Mouse (Mus musculus) natural killer cell, adult 2 months (primary cell): ENCODE measurements around the gene Tbxa2r.

Experiments used
- DNase-seq, 2 experiments: peaks; one replicate each; pipeline ENCODE4 v3.0.0; 2022; ENCODE audit warnings: low spot score in 2 of 2

Tbxa2r gene

GRCm38 (mm10) chr10:81344421-81345161 lies 16.1 kb downstream of the Tbxa2r start:
- DNase-seq, result peak; percentile 21 to 47

DNA sequence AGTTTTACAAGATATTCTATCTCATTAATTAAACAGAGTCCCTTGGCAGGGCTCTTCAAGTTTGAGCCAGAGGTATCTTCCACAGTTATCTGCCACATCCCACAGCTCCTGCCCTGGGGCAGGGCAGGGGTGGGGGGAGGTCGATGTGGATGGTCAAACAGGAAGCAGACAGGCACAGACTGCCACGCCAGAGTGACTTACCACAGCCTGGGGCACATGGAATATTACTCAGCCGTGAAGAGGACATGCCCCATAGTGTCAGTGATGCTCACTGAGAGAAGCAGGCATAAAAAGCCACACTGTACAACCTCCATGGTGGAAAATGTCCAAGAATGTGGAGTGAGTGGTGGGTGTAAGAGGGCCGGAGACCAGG lies 16.6 kb downstream of the Tbxa2r start:
- no peak for DNase-seq

DNA sequence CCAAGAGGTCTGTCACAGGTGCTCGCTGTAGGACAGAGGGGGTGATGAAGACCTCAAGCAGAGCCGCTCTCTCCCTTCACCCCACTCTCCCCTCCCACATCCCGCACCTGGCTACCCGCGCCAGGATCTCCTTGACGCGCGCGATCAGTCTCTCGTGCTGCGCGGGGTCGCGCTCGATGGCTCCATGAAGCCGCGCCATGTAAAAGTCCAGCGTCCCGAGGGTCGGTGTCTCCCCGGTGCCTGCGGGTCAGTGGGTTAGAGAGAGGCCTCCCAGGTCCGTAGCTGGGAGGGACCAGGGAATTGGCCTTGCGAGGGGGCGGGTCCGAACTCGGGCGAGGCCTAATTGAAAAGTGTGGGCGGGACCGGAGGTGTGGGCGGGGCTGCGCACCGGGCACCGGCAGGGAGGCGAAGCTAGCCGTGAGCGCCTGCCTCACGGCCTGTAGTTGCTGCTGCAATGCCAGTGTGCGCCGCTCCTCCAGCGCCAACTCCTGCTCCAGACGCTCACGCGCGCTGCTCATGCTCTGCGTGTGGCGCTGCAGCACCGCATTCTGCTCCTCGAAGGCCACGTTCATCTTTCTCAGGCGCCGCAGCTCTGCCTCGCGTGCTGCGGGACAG lies 18.0 kb downstream of the Tbxa2r start:
- peak; percentile 44 to 59 for DNase-seq

DNA sequence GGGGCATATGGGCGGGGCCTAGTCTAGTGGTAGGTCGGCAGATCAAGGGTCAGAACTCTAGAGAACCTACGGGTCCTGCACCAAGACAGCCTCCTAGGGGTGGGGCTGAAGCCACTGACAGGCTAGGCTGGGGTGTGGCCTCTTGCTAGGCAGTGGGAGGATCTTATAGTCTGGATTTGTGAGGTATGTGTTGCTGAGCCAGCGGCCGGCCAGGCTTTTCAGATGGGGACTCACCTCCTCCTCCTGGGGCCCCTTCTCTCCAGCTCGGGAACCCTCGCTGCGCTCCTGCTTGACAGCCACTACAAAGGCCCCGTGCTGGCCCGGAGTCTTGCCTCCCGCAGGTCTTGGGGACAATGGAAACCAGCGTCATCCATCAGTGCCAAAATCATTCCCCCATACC lies 20.6 kb downstream of the Tbxa2r start:
- no peak for DNase-seq

GRCm38 (mm10) chr10:81349961-81350350 lies 21.4 kb downstream of the Tbxa2r start:
- no peak for DNase-seq

- peak; percentile 98 to 99 for DNase-seq
Measured at GRCm38 (mm10) chr10:81350351-81351063, 22.0 kb downstream of the Tbxa2r start, which contains the start of gene Hmg20b. Gene Hmg20b, minus strand, starts transcription at chr10:81350480.

DNA sequence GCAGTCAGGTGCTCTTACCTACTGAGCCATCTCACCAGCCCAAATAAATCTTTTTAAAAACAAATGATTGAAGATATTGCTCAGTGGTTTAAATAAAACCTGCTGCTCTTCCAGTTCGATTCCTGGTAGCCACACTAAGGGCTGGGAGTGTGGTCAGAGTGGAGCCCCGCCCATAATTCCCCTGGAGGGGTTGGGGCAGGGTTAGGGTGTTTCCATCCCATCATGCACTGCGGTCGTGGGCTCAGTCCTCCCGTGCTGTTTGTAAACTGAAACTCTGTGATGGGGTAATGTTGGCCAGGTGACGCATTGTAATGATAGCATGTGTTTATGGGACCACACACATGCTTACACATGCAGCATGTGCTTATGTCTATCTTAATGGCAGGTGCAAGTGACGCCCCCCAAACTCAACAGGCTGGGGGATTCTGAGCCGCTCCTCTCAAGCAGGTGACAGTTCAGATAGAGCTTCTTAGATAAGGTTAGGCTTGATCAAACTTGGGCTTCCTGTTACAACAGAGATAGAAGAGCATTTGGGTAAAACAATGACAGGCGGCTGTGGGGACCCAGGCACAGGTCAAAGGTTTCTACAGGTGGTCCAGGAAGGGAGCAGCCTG lies 23.3 kb downstream of the Tbxa2r start:
- peak in 1 of 2 experiments; percentile 44 for DNase-seq

GRCm38 (mm10) chr10:81354738-81355477 lies 26.4 kb downstream of the Tbxa2r start:
- no peak for DNase-seq

- DNase-seq, result no peak
Measured at GRCm38 (mm10) chr10:81355533-81355932, 27.0 kb downstream of the Tbxa2r start.

DNA sequence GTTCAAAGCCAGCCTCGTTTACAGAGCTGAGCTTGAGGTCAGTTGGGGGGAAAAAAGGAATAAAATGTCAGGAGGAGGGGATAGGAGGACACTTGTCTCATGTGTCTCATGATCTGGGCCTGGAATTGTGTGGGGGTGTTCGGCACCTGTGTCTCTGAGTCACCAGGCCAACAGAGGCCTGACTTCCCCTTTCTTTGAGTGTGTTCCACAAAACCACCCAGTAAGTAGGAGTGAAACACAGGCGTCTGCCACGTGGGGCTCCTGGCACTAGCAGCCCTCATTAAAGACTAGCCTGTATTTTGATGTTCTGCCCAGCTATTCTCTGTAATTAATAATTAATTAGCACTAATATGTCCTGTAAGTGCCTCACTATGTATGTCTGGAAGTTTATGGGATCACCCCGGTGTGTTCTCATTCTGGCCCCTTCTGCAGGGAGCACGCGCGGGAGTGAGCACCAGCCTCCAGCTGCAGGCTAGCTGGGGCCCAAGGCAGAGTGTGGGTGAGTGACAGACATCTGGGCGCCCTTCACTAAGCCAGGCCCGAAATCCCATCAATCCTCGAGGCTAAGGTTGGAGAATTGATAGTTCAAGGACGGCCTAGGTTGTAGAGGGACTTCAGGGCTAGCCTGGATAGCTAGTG lies 27.9 kb downstream of the Tbxa2r start:
- DNase-seq, result peak in 1 of 2 experiments; percentile 68

GRCm38 (mm10) chr10:81356991-81357844 lies 28.7 kb downstream of the Tbxa2r start, which contains the start of gene Mfsd12:
Gene Mfsd12, plus strand, starts transcription at chr10:81357491.
- DNase-seq, result peak; percentile 68 to 81

DNA sequence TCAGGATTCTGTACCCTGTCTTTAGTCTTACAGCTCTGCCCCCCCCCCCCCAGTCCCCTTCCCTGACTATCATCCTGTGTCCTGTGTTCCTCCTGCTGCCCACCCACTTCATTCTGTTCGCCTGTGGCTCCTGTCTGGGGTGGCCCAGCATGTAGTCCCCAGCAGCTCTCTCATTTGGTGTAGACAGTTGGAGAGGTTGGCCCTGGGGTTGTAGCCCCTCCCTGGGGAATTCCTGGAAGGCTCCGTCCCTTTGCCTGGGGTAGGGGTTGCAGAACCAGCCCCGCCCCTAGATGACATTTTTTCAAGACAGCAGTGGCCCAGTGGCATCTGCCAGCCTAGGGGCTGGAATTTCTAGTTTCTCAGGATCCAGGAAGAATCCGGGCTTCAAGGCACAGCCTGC lies 29.7 kb downstream of the Tbxa2r start:
- no peak for DNase-seq

DNA sequence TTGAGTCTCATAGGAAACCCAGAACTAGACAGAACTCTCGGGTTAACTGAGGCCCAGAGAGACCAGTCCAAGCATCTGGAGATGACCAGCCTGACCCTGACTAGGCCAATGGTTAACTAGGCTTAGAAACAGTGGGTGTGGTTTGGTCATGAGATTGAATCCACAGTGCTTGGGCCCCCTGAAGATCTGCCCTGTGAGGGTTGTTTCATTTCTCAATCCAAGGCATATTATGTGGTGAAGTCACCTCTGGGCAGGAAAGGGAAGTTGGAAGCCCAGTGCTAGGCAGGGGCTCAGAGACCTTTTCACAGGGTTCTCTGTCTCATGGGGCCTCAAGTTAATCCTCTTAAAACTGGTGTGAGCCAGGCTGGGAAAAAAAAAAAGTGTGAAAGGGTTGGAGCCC lies 30.3 kb downstream of the Tbxa2r start:
- DNase-seq, result no peak

DNA sequence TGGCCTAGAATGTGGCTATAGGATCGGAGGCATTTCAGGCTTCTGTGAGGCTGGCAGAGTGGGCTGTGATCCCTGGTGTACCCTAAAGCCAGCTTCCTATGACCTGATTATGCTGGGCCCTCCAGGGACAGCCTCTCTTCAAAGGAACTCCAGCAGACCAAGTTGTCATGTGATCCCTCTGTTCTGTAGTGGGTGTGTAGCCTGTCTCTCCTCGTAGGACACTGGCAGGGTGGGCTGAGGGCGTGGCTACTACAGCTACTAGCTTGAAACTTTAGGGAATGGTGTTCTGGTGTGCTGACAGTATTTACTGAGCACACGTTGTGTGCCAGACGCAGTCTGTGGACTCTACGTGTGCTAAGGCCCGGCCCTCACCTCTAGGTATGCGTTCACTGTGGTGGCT lies 32.2 kb downstream of the Tbxa2r start:
- DNase-seq, result no peak

GRCm38 (mm10) chr10:81362336-81362949 lies 33.9 kb downstream of the Tbxa2r start:
- no peak for DNase-seq

GRCm38 (mm10) chr10:81363436-81364346 lies 35.2 kb downstream of the Tbxa2r start:
- no peak for DNase-seq

GRCm38 (mm10) chr10:81364666-81365065 lies 36.1 kb downstream of the Tbxa2r start:
- DNase-seq, result no peak

DNA sequence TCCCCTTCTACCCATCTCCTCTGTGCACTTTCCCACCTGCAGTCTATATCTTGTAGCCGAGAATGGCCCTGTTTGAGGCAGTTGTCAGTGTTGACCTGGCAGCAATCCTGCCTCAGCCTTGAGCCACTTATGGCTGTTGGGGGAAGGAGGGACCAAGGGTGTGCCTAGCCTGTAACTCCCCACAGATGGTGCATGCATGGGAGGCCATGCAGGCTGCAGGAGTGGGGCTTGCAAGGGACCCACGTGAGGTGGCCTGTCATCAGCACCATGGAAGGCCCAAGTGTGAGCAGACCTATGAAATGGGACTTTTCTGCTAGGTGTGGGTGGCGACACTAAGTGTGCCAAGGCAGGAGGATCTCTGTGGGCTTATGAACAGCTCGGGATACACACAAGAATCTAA lies 36.5 kb downstream of the Tbxa2r start:
- no peak for DNase-seq
